Mouse (Mus musculus) G1E (cell line): ENCODE measurements around the gene Gdf2.

ENCODE experiments used
- CTCF ChIP-seq: IDR thresholded peaks from 2 replicates; pipeline ENCODE4 v1.5.1; 2012; ENCODE audit warnings: low read depth, low read length, inconsistent platforms, mixed read lengths
- GATA1 ChIP-seq: IDR thresholded peaks from 2 replicates; pipeline ENCODE4 v1.6.1; 2012; ENCODE audit warnings: borderline replicate concordance, low read length, inconsistent platforms, mixed read lengths
- GATA2 ChIP-seq: IDR thresholded peaks from 2 replicates; pipeline ENCODE4 v1.6.1; 2012; ENCODE audit warnings: low read depth, low read length, inconsistent platforms, borderline replicate concordance
- POLR2AphosphoS5 ChIP-seq: IDR thresholded peaks from 2 replicates; pipeline ENCODE4 v1.6.1; 2012; ENCODE audit warnings: low read depth, low read length, inconsistent platforms; ENCODE audit not compliant: insufficient replicate concordance
- TAL1 ChIP-seq: conservative IDR thresholded peaks from 2 replicates; pipeline ENCODE4 v1.6.1; 2012; ENCODE audit warnings: low read depth, low read length, inconsistent platforms, mixed read lengths

DNA sequence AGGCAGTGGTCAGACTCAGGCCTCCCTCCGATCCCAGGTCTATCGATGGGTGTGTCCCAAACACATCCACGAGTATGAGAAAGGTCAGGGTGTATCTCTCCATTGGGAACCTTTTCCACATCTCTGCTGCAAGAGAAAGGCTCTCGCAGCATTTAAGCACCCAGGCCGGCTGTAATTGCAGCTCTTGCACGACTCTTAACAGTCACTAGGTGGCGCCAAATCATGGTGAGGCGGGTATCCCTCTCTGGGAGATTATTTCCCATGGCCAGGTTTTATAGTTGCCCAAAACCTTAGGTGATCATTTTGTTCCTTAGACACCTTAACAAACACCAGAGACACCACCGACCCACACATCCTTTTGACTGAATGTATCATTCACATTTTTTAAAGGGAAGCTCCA, 18.5 kb downstream of the Gdf2 start:
- TF ChIP-seq GATA1 (no peak), CTCF (no peak), POLR2AphosphoS5 (no peak), TAL1 (no peak), GATA2 (no peak)
